Mouse (Mus musculus) CH12.LX (cell line): Measurements from ENCODE around the gene Trappc10.

Source experiments
- CHD1 ChIP-seq: IDR thresholded peaks from 2 replicates; pipeline ENCODE4 v1.6.1; 2012; ENCODE audit warnings: low read depth, low read length, improper control_type of control experiment, inconsistent platforms
- CTCF ChIP-seq, 2 experiments: IDR thresholded peaks in 1 of 2; conservative IDR thresholded peaks in 1 of 2; 2 replicates each; pipeline ENCODE4 v1.5.1; 2011 to 2012; ENCODE audit warnings: low read depth in 2 of 2, low read length in 2 of 2, improper control_type of control experiment in 1 of 2, inconsistent platforms in 1 of 2, mild to moderate bottlenecking in 1 of 2, moderate library complexity in 1 of 2
- EP300 ChIP-seq: IDR thresholded peaks from 2 replicates; pipeline ENCODE4 v1.6.1; 2011; ENCODE audit warnings: low read length, improper control_type of control experiment
- JUND ChIP-seq: conservative IDR thresholded peaks from 2 replicates; pipeline ENCODE4 v1.6.1; 2011; ENCODE audit warnings: low read depth, low read length, improper control_type of control experiment
- MAX ChIP-seq: IDR thresholded peaks from 2 replicates; pipeline ENCODE4 v1.6.1; 2011; ENCODE audit warnings: low read length, improper control_type of control experiment
- MEF2A ChIP-seq: IDR thresholded peaks from 2 replicates; pipeline ENCODE4 v1.6.1; 2014; ENCODE audit warnings: low read depth, mild to moderate bottlenecking, inconsistent platforms, low read length, improper control_type of control experiment, borderline replicate concordance
- POLR2A ChIP-seq: IDR thresholded peaks from 2 replicates; pipeline ENCODE4 v1.6.1; 2011; ENCODE audit warnings: low read depth, mild to moderate bottlenecking, improper control_type of control experiment, low read length
- TCF12 ChIP-seq: IDR thresholded peaks from 2 replicates; pipeline ENCODE4 v1.6.1; 2014; ENCODE audit warnings: low read depth, mild to moderate bottlenecking, inconsistent platforms, low read length, improper control_type of control experiment
- USF1 ChIP-seq: IDR thresholded peaks from 2 replicates; pipeline ENCODE4 v1.6.1; 2014; ENCODE audit warnings: low read depth, mild to moderate bottlenecking, inconsistent platforms, low read length, improper control_type of control experiment
- ZKSCAN1 ChIP-seq: IDR thresholded peaks from 2 replicates; pipeline ENCODE4 v1.6.1; 2012; ENCODE audit warnings: low read depth, inconsistent platforms, low read length, improper control_type of control experiment, borderline replicate concordance

GRCm38 (mm10) chr10:78156926-78157325 is 87.5 kb downstream of the Trappc10 start:
- no peak for TF ChIP-seq MAX
- no peak for TF ChIP-seq MEF2A
- no peak for TF ChIP-seq USF1
- no peak for TF ChIP-seq CHD1
- TF ChIP-seq POLR2A: no peak
- TF ChIP-seq EP300: no peak
- TF ChIP-seq ZKSCAN1: no peak
- TF ChIP-seq CTCF (conservative IDR thresholded peaks at IDR 0.05 in 1 of 2, IDR thresholded peaks at IDR 0.05 in 1 of 2; ENCODE audit: low read depth in 2 of 2, low read length in 2 of 2): no peak
- TF ChIP-seq JUND: no peak
- no peak for TF ChIP-seq TCF12
